Mouse (Mus musculus) olfactory bulb, adult 2 months (tissue): ENCODE data around the gene Rnf144b.

Source experiments
- CTCF ChIP-seq: fragments of 200-500 bp; IDR thresholded peaks from 2 replicates; pipeline ENCODE4 v1.5.1; 2012; ENCODE audit warnings: low read depth, mild to moderate bottlenecking, low read length, moderate library complexity; ENCODE audit not compliant: insufficient read depth
- POLR2A ChIP-seq: fragments of 200-500 bp; IDR thresholded peaks from 2 replicates; pipeline ENCODE4 v1.6.1; 2012; ENCODE audit warnings: mild to moderate bottlenecking, low read depth, low read length, moderate library complexity; ENCODE audit not compliant: insufficient read depth

DNA sequence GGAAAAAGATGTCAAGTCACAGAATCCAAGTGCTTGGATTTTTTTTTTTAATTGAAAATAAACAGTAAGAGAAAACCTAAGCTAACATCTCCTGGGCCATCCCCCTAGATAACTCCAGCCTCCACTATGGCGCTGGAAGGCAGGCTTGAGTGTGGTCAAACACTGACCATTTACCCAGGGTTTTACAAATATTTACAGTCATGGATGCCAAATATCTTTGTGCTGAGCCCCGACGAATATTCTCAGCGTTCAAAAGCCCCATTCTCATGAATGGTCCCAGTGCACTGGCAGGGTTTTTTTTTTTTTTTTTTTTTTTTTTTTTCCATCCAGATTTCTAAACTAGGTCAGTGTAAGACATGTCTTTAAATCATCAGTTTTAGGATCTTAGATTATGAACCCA, 73.0 kb downstream of the Rnf144b start:
- TF ChIP-seq POLR2A (no peak), CTCF (no peak)
